In the genomic region with DNA sequence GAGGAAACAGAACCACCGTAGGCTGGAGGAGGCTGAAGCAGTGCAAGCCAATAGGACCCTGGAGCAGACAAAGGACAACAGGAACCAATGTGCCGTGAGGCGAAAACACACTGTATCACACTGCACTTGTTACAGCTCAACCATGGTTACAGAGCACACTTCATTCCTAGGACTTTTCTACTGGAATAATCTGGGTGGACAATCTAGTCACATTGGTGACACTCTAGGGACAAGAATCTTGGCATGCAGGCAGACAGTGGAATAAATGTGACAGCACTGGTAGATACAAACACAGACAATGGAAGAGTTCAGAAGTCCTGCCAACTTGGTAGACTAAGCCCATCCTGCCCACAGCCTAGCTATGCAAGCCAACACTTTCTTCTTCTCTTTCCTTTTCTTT, we compare ENCODE assay signal across 18 mouse cellular contexts.
"Had no signal": no experiment of that assay in that cellular context is flagged by ENCODE, and none has a peak within 500 bp of the region (broad histone marks: within the 10 kb centered on the region; RNA-seq: fewer than 3 reads in every experiment).

No protein-coding gene starts in this region.

- H3K9ac ChIP-seq: liver, postnatal 0 days; lung, embryonic 15.5 days; midbrain, embryonic 13.5 days; neural tube, embryonic 12.5 days; stomach, embryonic 15.5 days had no signal

- DNase-seq: liver, postnatal 0 days; lung, adult 2 months; lung, postnatal 14 days; lung, postnatal 36 days; right cerebral cortex, postnatal 14 days; thymus, adult 18-20 months; thymus, postnatal 14 days; thymus, postnatal 36 days had no signal

- H3K4me1 ChIP-seq: lung, embryonic 15.5 days; megakaryocyte, embryonic 14.5 days; midbrain, embryonic 13.5 days; neural tube, embryonic 12.5 days; stomach, embryonic 15.5 days had no signal

- H3K27me3 ChIP-seq: lung, embryonic 15.5 days; megakaryocyte, embryonic 14.5 days; midbrain, embryonic 13.5 days; neural tube, embryonic 12.5 days; stomach, embryonic 15.5 days had no signal

- H3K27ac ChIP-seq: lung, embryonic 15.5 days; macrophage; midbrain, embryonic 13.5 days; neural tube, embryonic 12.5 days; stomach, embryonic 15.5 days; stomach, postnatal 0 days had no signal

- H3K4me3 ChIP-seq: lung, embryonic 15.5 days; megakaryocyte, embryonic 14.5 days; midbrain, embryonic 13.5 days; neural tube, embryonic 12.5 days; stomach, embryonic 15.5 days had no signal

- H3K4me2 ChIP-seq: lung, embryonic 15.5 days; midbrain, embryonic 11.5 days; midbrain, embryonic 13.5 days; neural tube, embryonic 12.5 days; stomach, embryonic 15.5 days had no signal

- ATAC-seq: liver, postnatal 0 days; lung, postnatal 0 days; midbrain, embryonic 13.5 days; midbrain, embryonic 16.5 days had no signal

- H3K9me3 ChIP-seq: lung, embryonic 15.5 days; megakaryocyte, embryonic 14.5 days; midbrain, embryonic 13.5 days; neural tube, embryonic 12.5 days; stomach, embryonic 15.5 days had no signal
